Mouse (Mus musculus) lung, adult 2 months (tissue): ENCODE data around the gene Gm37240. TPM values are rescaled to one million over a fixed set of nuclear protein-coding genes. Genes with fewer than 3 reads are reported as not detected.

Experiments
- DNase-seq: peaks from one replicate; pipeline ENCODE4 v3.0.0; 2022
- H3K4me1 ChIP-seq: fragments of 200-500 bp; 2 replicates; pipeline ENCODE4 v1.6.1; 2011; ENCODE audit warnings: low read length; ENCODE audit not compliant: control insufficient read depth, insufficient read depth
- H3K4me3 ChIP-seq: fragments of 200-500 bp; replicated peaks from 2 replicates; pipeline ENCODE3; 2011; ENCODE audit warnings: low read depth, mild to moderate bottlenecking, control low read depth, low read length; ENCODE audit errors: extremely low read depth
- CTCF ChIP-seq: fragments of 200-500 bp; IDR thresholded peaks from 2 replicates; pipeline ENCODE4 v1.5.1; 2011; ENCODE audit warnings: mild to moderate bottlenecking, low read length, control low read depth; ENCODE audit not compliant: insufficient read depth
- POLR2A ChIP-seq: fragments of 200-500 bp; IDR thresholded peaks from 2 replicates; pipeline ENCODE4 v1.6.1; 2011; ENCODE audit warnings: low read depth, mild to moderate bottlenecking, control low read depth, low read length, borderline replicate concordance; ENCODE audit errors: extremely low read depth
- WGBS: fragments of 180-500 bp; shearing (Covaris S2); methylation state at CpG from one replicate; pipeline ENCODE4 v1.1.7; 2018; 5-methylcytosine and 5-hydroxymethylcytosine counted together
- polyA plus RNA-seq: library from polyadenylated mRNA; depleted of rRNA; stranded (reverse); fragments of >200 nt; gene quantifications from 2 replicates; pipeline ENCODE4 v1.2.3, GENCODE M21; 2012

Gene Gm37240
- polyA plus RNA-seq, 1 experiment: 16.9 TPM

GRCm38 (mm10) chr3:85145568-85145967 lies 741.8 kb downstream of the Gm37240 start:
- no peak for DNase-seq
- no peak for TF ChIP-seq CTCF
- no peak for TF ChIP-seq POLR2A
- 22% methylated on average over 7 of the region's 7 CpGs for WGBS

GRCm38 (mm10) chr3:85145076-85145475 lies 742.2 kb downstream of the Gm37240 start:
- TF ChIP-seq CTCF: no peak
- TF ChIP-seq POLR2A: no peak
- 85% methylated on average over 4 of the region's 4 CpGs for WGBS
- DNase-seq: no peak
- Histone ChIP-seq H3K4me1 (no peaks in the 10 kb centered on the region), H3K4me3 (no peak overlapping the region)

More at GRCm38 (mm10) chr3:85145568-85145967, 741.8 kb downstream of the Gm37240 start:
- H3K4me1 ChIP-seq: no peaks in the 10 kb centered on the region
- H3K4me3 ChIP-seq: no peak overlapping the region

DNA sequence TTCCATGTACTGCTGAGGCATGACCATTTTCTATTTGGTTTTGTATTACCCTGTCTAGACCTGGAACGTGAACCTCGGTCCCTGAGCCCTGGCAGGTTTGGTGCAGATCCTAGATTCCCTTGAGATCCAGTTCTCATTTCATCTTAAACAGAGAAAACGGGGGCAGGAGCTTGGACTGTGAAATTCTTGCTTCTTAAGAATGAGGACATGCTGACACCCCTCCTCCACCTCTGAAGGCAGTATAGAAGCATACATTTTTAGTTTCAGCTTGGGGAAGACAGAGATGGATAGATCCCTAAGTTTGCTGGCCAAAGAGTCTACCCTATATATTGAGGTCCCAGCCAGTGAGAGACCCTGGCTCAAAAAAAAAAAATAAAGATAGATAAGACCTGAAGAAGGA lies 742.9 kb downstream of the Gm37240 start:
- no peak for DNase-seq
- no peak overlapping the region for H3K4me3 ChIP-seq
- TF ChIP-seq POLR2A (no peak), CTCF (no peak)
- H3K4me1 ChIP-seq: no peaks in the 10 kb centered on the region
- 81% methylated on average over 3 of the region's 3 CpGs for WGBS

- DNase-seq: no peak
- H3K4me3 ChIP-seq: no peak overlapping the region
- H3K4me1 ChIP-seq: no peaks in the 10 kb centered on the region
- TF ChIP-seq CTCF (no peak), POLR2A (no peak)
- WGBS: 37% methylated on average over 7 of the region's 7 CpGs
Observed at GRCm38 (mm10) chr3:85140488-85140887, 746.8 kb downstream of the Gm37240 start.

DNA sequence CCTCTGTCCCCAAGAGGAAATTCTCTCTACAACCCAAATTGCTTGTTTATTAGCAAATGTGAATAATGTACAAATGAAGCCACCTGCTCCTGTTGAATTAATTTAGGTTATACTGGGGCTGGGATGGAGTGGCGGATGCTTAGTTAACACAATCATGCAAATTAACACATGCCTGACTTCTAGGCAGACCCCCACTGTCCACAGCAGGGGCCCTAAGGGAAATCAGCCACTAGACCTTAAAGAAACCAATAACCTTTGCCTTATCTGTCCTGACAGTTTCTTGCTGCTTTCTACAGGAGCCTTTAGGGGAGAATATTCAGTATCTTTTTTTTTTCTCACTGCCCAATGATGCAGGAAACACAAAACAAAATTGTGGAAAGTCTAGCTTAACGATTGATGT lies 748.9 kb downstream of the Gm37240 start:
- TF ChIP-seq POLR2A: no peak
- TF ChIP-seq CTCF: no peak
- 70% methylated on average over 2 of the region's 2 CpGs for WGBS
- no peak for DNase-seq
- Histone ChIP-seq H3K4me1 (no peaks in the 10 kb centered on the region), H3K4me3 (no peak overlapping the region)

- WGBS: 76% methylated on average over 4 of the region's 4 CpGs
- no peak overlapping the region for H3K4me3 ChIP-seq
- TF ChIP-seq POLR2A: no peak
- TF ChIP-seq CTCF: no peak
- H3K4me1 ChIP-seq: no peaks in the 10 kb centered on the region
- no peak for DNase-seq
Observed at GRCm38 (mm10) chr3:85133561-85133960, 753.8 kb downstream of the Gm37240 start.

- no peak for TF ChIP-seq POLR2A
- TF ChIP-seq CTCF: no peak
- WGBS: 57% methylated on average over 7 of the region's 7 CpGs
- DNase-seq: no peak
- Histone ChIP-seq H3K4me3 (no peak overlapping the region), H3K4me1 (no peaks in the 10 kb centered on the region)
Observed at GRCm38 (mm10) chr3:85131878-85132277, 755.4 kb downstream of the Gm37240 start.

DNA sequence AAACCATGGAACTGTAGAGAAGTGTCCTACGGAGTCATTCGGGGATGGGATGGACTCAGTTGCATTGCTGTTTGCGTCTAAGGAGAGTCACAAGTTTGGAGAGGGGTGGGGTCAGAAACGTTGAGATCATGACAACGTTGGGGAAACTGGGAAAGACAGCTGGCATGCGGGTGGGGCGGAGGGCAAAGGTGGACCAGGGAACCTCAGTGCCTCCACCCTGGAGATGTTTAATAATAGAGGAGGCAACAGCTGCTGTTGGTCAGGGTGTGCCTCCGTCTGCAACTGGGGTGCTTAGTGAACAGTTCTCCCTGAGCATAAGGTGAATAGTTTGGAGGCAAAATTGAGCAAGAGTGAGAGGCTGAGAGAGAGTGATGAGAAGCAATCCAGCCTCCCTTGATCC lies 758.8 kb downstream of the Gm37240 start:
- no peak for DNase-seq
- no peak overlapping the region for H3K4me3 ChIP-seq
- no peaks in the 10 kb centered on the region for H3K4me1 ChIP-seq
- 78% methylated on average over 8 of the region's 8 CpGs for WGBS
- TF ChIP-seq POLR2A: no peak
- TF ChIP-seq CTCF: no peak

GRCm38 (mm10) chr3:85126970-85127369 lies 760.3 kb downstream of the Gm37240 start:
- no peak overlapping the region for H3K4me3 ChIP-seq
- DNase-seq: no peak
- WGBS: 61% methylated on average over 7 of the region's 7 CpGs
- TF ChIP-seq POLR2A (no peak), CTCF (no peak)
- H3K4me1 ChIP-seq: no peaks in the 10 kb centered on the region

DNA sequence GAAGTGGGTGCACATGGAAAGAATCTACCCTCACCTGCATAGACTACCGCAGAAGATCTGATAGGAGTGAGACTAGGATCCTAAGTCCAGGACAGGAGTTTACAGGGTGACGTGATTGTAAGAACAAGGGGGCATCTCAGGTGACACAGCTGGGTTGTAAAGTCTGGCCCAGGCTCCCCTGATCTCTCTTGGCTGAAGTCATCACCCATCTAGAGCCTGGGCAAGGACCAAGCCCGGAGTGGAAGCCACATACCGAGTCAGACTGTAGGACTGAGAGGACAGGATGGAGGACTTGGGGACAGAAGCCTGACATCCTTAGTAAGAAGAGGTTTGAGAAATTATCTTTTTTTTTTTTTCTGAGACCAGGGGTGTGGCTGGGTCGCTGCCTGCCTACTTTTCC lies 761.8 kb downstream of the Gm37240 start:
- TF ChIP-seq CTCF (no peak), POLR2A (no peak)
- 74% methylated on average over 5 of the region's 5 CpGs for WGBS
- no peak for DNase-seq
- H3K4me1 ChIP-seq: no peaks in the 10 kb centered on the region
- no peak overlapping the region for H3K4me3 ChIP-seq

- no peak overlapping the region for H3K4me3 ChIP-seq
- TF ChIP-seq POLR2A (no peak), CTCF (no peak)
- no peak for DNase-seq
- 77% methylated on average over 6 of the region's 6 CpGs for WGBS
- H3K4me1 ChIP-seq: no peaks in the 10 kb centered on the region
Observed at GRCm38 (mm10) chr3:85124924-85125323, 762.4 kb downstream of the Gm37240 start.

DNA sequence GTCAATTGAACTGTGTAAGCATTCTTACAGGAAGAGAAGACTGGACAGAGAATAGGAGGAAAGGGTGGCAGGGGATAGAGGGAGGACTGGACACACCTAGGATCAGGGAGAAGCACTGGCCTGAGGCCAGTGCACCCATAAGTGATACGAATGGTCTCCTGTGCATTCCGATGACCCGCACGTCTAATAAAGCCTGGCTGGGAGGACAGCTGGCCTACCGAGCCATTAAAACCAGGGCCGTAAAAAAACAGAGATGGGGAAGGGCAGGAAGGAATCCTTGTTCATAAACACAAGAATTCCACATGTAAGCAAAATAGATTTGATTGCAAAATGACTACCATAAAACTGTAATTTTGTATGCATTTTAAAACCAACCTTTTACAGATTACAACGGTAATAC lies 762.9 kb downstream of the Gm37240 start:
- no peak for TF ChIP-seq CTCF
- TF ChIP-seq POLR2A: no peak
- Histone ChIP-seq H3K4me1 (no peaks in the 10 kb centered on the region), H3K4me3 (no peak overlapping the region)
- DNase-seq: no peak
- WGBS: 67% methylated on average over 7 of the region's 7 CpGs
